Mouse (Mus musculus) T-helper 17 cell (primary cell): ENCODE measurements around the gene Maml3.

Source experiments
- in situ Hi-C, 2 experiments: fragments of 300-600 bp; cut with MboI, MseI; formaldehyde crosslinking; loops; 1 replicate in 1 of 2; 2 replicates in 1 of 2; pipeline ENCODE4 v1.15.1; 2025; ENCODE audit warnings: high pct_unique_total_duplicates in 2 of 2

Maml3 gene

GRCm38 (mm10) chr3:52091261-52091797 is 13.5 kb downstream of the Maml3 start:
- in situ Hi-C loops, result no loop called here

GRCm38 (mm10) chr3:52090230-52090873 is 14.5 kb downstream of the Maml3 start:
- in situ Hi-C loops, result no loop called here

DNA sequence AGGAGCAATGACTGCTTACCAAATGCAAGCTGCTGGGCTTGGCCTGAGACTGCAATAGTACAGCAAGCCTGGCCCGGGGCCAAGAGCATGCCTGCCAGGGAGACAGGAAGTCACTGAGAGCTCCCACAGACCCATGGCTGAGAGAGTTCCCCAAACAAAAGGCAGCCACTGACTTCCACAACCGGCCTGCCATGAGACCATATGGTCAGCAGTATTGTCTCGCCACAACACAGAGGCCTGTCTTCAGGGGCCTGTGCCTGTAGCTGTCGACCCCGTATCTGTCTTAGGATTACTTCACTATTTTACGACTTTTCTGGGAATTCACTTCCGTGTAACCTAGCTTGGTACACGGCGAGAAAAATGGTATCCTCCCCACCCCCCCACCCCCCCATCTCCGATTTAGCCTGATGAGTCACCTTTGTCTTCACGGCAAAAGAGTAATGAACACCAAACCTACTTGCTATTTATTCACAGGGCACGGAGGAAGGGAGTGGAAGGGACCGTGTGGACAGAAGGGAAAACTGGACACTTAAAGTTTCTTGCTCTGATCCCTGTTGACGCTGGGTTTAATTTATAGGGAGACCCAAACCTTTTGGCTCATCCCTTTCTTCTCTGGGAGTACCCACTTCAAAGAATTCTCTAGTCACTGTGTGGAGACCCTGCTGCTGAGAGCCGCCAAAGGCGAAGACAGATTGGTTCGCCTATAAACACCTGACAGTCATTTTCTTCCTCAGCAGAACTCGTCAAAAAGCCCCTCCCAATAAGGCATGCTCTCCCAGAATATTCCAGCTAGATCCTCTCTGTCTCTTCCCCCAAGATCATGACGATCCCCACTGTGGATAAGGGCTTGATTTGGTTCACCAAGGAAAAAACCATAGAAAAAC is 16.2 kb downstream of the Maml3 start:
- in situ Hi-C loops, result loop anchor here in 1 of 2 experiments (5.0 kb wide), 1 partner anchor 41 kb away; no protein-coding TSS in a partner anchor

DNA sequence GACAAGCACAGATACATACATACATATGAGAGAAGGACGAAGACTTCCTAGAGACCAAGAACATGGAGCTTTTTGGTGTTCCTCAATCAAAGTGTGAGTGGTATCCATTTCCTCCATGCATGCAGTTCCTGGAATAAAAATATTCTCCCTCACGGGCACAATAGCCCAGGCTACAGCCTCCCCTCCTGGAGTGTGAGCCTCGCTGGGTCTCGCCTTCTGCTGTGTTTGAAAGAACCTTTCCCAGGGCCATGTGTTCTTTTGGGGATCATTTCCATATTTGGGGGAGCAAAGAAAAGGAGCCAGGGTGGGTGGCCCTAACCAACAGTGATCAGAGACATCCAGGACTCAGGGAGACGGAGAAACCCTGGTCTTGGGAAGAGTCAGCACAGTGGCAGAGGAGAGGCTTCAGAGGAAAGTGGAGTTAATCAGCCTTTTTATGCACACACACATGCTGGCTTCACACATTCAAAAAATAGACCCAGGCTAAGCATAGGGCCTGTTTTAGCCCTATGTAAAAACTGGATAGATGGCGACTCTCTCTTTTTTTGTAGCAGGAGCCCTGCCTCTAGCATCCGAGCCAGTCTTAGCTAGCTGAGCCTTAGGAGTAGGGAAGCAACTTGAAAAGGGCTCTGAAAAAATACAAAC is 17.1 kb downstream of the Maml3 start:
- in situ Hi-C loops, result loop anchor here in 1 of 2 experiments (5.0 kb wide), 1 partner anchor 40 kb away; no protein-coding TSS in a partner anchor

DNA sequence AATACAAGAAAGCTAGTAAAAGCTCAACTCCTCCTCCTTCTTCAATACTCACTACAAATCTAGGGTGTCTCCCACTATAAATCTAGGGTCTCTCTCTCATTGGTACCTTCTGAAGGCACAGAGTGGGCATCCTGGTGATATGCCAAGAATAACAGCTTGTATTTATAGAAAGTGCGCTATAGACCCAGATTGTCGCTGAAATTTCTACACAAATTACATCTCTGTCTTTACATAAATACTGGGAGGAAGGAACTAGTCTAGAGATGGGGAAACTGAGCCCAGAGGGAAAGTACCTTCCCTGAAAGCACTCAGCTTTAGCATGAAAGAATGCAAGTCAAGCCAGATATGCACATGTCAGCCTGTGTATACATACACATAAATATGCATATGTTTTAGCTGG is 26.1 kb downstream of the Maml3 start:
- in situ Hi-C loops, result no loop called here

DNA sequence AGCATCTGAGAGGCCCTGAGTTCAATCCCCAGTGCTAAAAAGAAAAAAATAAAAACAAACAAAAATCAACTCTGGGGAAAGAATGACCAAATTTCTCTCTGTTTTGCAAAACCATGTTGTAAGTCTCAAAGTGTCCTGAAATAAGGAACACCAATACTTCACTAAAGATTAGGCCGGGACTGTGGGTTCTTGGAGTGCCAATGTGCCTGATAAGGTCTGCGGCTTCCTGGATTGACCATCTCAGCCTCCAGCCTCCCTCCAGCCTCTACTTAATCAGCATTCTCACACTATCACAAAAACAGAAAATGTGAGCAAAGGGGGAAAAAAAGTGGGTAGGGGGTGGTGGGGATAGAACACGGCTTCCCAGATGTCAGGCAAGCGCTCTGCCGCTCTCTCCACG is 30.9 kb downstream of the Maml3 start:
- in situ Hi-C loops, result no loop called here

DNA sequence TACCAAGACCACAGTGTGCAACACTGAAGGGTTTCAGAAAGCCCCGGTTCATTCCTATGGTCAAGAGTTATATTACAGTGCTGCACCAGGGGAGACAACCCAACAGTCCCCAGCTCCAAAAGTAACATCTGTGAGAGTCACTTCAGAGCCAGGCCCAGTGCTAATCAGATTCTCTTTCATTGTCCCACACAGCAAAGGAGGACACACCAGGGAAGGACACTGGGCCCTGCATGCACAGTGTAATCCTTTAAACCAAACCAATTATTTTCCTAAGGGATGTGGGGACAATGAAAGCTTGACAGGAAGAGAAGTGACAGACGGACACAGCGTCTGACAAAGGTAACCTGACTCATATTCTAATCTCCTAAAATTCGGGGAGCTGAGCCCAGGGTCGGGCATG is 32.9 kb downstream of the Maml3 start:
- in situ Hi-C loops, result no loop called here

GRCm38 (mm10) chr3:52070163-52070478 is 34.8 kb downstream of the Maml3 start:
- in situ Hi-C loops, result no loop called here

GRCm38 (mm10) chr3:52069304-52070162 is 35.3 kb downstream of the Maml3 start:
- in situ Hi-C loops, result loop anchor here in 1 of 2 experiments (5.0 kb wide), 1 partner anchor 33 kb away; no protein-coding TSS in a partner anchor

DNA sequence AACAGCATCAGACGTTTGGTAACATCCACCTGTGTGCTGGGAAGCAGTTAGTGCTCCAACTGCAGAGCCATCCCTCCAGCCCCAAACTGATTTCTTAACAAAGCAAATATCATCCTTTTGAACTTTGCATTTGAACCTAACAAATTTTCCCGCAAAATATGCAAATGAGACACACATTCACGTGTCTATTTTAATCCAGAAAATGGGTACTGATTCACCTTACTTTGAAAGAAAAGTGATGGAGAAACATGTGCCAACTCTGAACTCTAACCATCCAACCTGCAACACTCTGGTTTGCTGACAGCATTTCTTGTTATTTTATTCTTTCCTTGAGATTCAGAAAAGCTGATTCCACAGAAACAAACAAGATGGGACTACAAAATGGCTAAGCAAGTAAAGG is 36.0 kb downstream of the Maml3 start:
- in situ Hi-C loops, result loop anchor here in 1 of 2 experiments (5.0 kb wide), 1 partner anchor 33 kb away; no protein-coding TSS in a partner anchor

DNA sequence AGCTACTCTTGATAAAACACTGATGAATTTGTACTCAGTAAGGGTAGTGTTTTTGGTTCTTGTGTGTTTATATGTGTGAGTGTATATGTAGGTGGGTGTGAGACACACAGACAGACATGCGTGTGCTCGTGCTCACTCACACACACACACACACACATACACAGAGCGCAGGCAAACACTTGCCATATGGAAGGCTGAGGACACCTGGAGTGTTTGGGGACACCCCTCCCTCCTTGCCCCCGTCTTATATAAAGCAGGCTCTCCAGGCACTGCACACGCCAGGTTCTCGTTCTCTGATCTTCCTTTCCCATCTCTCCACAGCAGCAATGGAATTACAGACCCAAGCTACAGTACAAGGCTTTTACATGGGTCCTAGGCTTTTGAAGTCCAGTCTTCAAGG is 37.7 kb downstream of the Maml3 start:
- in situ Hi-C loops, result loop anchor here in 1 of 2 experiments (5.0 kb wide), 1 partner anchor 35 kb away; no protein-coding TSS in a partner anchor

GRCm38 (mm10) chr3:52066142-52066541 is 38.7 kb downstream of the Maml3 start:
- in situ Hi-C loops, result loop anchor here in 1 of 2 experiments (5.0 kb wide), 1 partner anchor 36 kb away; no protein-coding TSS in a partner anchor

DNA sequence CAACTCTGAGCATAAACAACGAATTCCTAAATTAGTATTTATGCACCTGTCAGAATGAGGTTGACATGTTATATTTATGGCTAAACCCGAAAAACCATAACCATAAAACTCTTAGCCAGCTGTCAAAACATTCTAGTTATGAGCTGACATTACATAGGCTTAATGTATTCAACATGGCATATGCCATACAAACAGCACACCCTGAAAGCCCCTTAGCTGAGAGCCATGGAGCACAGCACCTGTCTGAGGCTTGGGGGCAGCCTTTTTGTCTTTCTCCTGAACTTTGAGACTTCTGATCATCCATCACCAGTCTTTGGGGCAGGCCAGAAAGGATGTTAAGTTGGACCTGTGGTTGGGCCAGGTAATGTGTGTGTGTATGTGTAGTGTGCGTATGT is 41.6 kb downstream of the Maml3 start:
- in situ Hi-C loops, result no loop called here

DNA sequence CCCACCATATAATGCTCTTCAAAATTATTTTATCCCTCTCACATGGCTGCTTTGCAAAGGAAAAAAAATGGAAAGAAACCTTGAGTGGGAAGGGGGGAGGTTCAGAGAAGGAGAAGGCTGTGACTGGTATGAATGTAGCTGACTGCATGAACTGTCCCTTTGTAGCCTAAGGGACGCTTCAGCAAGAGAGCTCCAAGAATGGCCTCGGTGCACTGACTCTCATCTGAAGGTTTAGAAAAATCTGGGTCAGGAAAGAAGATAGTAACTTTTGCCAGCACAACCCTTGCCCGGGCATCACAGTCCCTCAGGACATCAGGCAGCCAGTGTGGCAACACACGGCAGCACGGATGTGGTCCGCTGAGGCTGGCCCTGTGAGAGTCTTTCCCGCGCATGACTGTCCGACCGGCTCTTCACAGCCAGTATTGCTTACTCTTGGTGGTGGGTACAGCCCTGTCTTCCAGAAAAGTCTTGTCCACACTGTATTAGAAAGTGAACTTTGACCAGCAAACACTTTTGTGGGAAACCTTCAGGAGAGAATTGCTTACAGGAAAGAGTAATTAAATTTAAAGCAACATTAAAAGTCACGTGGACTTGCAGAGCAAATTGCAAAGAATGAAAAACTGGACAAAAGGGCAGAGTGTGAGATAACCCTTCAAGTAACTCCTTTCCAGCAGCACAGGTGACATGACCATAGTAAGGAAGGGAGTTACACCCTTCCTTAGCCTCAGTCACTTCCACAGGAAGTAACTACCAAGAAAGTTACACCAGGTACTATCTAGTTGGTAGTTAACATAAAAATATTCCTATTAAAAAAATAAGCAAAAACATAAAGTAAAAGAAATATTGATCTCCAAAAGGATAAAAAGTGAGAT is 42.3 kb downstream of the Maml3 start:
- in situ Hi-C loops, result no loop called here

- in situ Hi-C loops, result no loop called here
Observed at GRCm38 (mm10) chr3:52061472-52062388, 43.1 kb downstream of the Maml3 start.

- in situ Hi-C loops, result no loop called here
Observed at GRCm38 (mm10) chr3:52060886-52061285, 44.0 kb downstream of the Maml3 start.

- in situ Hi-C loops, result no loop called here
Observed at GRCm38 (mm10) chr3:52051801-52052200, 53.1 kb downstream of the Maml3 start.

DNA sequence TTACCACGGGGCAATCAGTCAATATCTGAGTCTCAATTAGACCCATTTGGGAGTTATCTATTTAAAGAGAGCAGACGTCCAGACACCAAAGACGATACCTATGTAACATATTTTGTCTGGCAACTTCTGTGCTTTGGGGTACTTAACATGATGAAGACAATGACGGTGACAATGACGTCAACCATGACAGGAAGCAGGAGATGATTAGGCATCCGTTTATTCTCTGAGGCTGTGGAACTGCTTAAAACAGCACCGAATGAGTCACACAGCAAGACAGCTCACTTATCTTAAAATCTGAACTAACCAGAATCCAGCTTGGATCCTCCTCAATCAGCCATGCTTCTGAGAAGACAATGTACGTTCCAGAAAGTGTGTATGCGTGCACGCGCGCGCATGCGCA is 56.8 kb downstream of the Maml3 start:
- in situ Hi-C loops, result loop anchor here in 1 of 2 experiments (5.0 kb wide), 1 partner anchor 39 kb away; no protein-coding TSS in a partner anchor

- in situ Hi-C loops, result loop anchor here in 1 of 2 experiments (5.0 kb wide), 1 partner anchor 40 kb away; no protein-coding TSS in a partner anchor
Observed at GRCm38 (mm10) chr3:52047537-52047936, 57.3 kb downstream of the Maml3 start.
